Mouse (Mus musculus): Measurements from ENCODE around the gene Btbd35f22.
"Not testable (repeated sequence)": the region's sequence is repeated elsewhere in the genome, so short reads cannot be mapped to it uniquely, and the experiment has no call there.

The Btbd35f22 gene

DNA sequence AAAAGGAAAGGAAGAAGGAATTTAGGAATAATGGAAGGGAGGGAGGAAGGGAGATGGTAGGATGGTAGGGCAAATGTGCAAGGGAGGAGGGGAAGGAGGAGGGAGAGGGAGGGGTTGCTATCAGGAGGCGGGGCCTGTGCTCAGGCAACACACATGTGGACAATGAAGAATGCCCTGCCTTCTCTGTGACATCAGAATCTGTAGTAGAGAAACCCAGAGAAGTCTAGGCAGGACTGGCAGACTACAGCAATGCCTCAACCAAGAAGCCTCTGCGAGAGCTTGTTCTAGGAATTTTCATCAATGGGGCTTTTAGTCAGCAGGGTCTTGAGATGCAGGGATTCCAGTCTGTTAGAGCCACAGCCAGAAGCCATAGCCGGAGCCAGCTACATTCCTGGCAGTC, at the start of gene Btbd35f22:
TSS of gene Btbd35f22 (plus strand) at position 301 of the 400 bp plus-strand sequence.
- not testable (repeated sequence) for DNase-seq (ENCODE audit: low read depth)
